Mouse (Mus musculus) mammary gland, adult 2 months (tissue): ENCODE results near the gene 1700025G04Rik. TPM values are rescaled to one million over a fixed set of nuclear protein-coding genes. Genes with fewer than 3 reads are reported as not detected.

Source experiments
- polyA plus RNA-seq: library from polyadenylated mRNA; depleted of rRNA; stranded (reverse); fragments of >200 nt; gene quantifications from 2 replicates; pipeline ENCODE4 v1.2.3, GENCODE M21; 2012; ENCODE audit warnings: low replicate concordance; rRNA removed

1700025G04Rik gene
- polyA plus RNA-seq, result 1.5 and 7.6 TPM in 2 replicates

DNA sequence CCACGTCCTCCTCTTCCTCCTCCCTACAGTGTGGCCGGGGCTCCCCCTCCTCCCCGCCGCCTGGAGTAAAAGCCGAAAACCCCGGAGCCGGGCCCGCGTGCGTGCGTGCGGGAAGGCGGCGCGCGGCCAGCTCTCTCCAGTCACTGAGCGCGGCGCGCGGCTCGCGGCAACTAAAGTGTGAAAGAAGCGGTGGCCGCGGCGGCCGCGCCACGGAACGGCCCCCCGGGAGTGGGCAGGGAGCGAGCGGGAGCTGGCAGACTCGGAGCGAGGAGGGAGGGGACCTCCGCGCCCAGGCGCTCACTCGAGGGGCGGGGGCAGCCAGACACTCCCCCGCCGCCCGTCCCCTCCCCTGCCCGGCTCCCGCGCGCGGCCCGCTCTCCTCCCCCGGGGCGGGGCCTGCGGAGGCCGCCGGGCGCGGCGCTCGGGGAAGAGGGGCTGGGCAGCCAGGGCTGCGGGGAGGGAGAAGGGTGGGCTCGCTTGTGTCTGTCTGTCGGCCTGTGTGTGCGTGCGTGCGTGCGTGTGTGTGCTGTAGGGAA is at the start of gene 1700025G04Rik:
Gene 1700025G04Rik (minus strand): TSS at position 108 of the 536 bp plus-strand sequence.

